Mouse (Mus musculus): ENCODE measurements at regions not wholly inside any gene's neighbourhood (a gene's known extent, or its start where the extent isn't known, plus 50 kb on each side); places are given as distances from the start of the nearest gene placed in this dataset.

GRCm38 (mm10) chr2:117928062-117928461 lies 183.6 kb upstream of the Thbs1 start:
- no peak for TF ChIP-seq CTCF (IDR thresholded peaks at IDR 0.05; ENCODE audit: extremely low read depth, insufficient read length, insufficient replicate concordance, low read depth, low read length)
- no peak for TF ChIP-seq POLR2A (IDR thresholded peaks at IDR 0.05; ENCODE audit: low read depth, low read length)

All from small intestine, adult 2 months (tissue).